Mouse (Mus musculus): ENCODE data around the gene Stmn1.

DNA sequence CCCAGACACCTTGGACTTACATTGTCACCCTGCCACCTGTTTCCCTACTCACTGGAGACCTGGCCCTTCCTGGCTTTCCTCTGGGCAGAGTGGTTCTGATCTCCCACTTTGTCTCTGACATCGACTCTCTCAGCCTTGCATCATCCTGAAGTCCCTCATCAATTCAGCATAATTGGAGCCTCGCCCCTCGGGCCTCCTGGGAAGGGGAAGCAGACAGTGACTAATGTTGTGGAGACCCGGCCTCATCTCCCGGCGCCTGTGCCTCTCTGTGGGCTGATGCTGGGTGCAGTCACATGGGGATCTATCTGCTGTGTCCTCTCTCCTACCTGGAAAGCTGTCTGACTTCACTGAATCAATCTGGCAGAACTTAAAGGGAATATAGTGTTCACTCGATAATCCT, 31.9 kb upstream of the Stmn1 start:
- no peak for TF ChIP-seq GATA1 (IDR thresholded peaks at IDR 0.05; ENCODE audit: borderline replicate concordance, low read length)
- TF ChIP-seq FLI1 (IDR thresholded peaks at IDR 0.05; ENCODE audit: low read length), result no peak
